Mouse (Mus musculus): ENCODE measurements around the gene Prdm4.

Prdm4 gene

DNA sequence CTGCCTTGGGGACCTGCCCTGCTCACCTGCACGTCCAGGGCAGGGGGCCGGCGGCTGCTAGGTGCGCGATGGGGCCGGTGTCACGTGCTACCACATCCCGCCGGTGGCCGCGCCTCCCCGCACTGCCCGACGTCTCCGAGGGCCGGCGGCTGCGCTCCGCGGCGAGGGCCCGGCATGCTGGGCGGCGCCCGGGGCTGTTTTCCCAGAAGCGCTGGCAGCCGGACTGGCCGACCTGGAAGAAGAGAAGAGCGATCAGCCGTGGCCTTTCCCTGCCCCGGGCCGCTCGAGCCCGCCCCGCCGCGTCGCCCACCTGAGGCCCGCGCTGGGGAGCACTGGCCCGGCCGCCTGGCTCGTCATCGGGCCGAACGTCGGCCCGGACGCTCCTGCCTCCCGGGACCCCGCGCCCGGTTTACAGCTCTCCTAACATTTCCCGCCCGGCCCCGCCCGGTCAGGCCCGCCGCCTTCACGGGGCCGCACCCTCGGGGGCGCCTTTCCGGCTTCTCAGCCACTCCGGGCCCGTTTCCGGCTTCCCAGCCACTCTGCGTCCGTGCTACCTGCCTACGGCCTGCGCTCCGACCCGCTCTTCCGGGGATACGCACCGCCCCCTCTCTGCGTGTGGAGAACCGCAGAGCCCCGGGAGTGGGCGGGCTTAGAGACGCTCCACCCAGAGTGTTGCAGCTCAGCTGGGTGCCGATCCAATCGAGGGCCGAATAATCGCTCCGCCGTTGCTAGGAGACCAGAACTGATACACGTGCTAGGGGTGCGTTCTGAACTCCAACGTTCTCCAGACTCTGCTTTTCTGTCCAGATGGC lies at the start of gene Prdm4:
Prdm4 (minus strand) TSS at position 645 of the 812 bp plus-strand sequence.
- peak; percentile 97 for DNase-seq

DNA sequence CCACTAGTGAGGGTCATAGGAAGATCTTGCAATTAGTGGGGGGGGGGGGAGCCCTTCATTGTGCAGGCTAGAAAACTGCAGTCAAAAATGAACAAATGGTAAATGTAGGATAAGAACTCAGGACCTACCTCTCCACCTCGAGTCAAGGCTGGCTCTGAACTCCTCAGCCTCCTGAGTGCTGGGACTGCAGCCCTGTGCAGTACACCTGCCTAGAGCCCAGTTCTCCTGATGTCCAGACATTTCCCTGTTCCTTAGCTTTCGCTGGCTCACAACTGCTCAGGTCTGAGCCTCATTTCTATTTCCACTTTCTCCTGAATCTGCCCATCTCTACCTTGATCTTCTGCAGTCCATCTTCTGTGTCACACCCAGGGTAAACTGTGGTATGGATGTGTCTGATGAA lies 49.5 kb upstream of the Prdm4 start:
- DNase-seq: no peak

DNA sequence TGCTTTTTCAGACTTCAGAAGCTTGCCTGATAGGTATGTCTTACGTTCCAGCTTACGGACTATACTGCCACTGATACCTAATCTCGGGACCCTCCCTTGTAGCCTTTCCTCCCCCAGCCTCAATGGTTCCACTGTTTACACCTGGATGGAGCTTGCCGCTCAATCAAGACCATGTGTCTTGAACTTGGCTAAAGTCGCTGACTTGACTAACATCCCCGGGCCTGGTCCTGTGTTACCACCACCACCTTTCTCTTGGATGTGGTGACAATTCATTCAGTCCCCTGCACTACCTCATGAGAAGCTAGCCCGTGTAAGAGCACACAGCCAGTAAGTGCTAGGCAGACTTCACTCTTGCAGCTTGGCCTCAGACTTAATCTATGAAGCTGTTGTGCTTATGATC lies 47.4 kb upstream of the Prdm4 start:
- DNase-seq: no peak

DNA sequence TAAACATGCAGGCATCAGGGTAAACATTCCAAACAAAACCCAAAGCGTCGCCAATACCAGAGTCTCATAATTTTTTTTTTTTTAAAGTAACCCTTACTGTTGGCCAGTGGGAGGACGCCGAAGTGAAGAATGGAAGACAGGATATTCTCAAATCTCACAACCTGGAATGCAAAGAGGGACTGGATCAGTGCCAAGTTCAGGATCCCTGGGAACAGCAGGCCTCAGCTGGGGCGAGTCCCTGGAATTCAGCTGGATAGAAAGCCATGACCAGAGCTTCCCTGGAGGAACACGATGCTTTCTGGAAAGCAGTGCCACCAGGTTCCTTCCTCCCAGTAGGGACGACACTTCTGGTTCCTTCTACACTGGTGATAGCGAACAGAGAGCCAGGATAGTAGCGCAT lies 46.0 kb upstream of the Prdm4 start:
- no peak for DNase-seq

DNA sequence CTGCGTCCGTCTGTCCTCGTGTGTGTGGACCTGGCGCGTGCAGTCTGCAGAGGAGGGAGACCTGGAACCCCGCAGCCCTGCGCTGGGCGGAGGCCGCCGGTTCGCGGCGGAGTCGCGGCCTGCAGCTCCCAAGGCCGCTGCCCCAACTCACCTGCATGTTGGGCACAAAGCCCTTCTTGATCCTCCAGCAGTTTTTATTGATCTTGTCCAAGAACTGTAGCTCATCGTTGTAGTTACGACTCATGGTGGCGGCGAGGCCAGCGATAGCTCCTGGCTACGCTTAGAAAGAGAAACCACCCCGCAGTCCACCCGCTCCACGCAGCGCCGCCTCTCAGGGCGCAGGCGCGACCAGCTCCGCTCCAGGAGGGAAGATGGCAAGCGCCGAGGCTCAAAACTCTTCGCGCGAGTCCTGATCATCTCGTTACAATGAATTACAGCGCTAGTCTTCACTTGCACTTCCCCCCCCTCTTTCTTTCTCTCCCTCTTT lies 40.6 kb upstream of the Prdm4 start, which contains the start of gene Rtcb:
Rtcb (minus strand) TSS at position 360 of the 487 bp plus-strand sequence.
- peak; percentile 93 for DNase-seq

DNA sequence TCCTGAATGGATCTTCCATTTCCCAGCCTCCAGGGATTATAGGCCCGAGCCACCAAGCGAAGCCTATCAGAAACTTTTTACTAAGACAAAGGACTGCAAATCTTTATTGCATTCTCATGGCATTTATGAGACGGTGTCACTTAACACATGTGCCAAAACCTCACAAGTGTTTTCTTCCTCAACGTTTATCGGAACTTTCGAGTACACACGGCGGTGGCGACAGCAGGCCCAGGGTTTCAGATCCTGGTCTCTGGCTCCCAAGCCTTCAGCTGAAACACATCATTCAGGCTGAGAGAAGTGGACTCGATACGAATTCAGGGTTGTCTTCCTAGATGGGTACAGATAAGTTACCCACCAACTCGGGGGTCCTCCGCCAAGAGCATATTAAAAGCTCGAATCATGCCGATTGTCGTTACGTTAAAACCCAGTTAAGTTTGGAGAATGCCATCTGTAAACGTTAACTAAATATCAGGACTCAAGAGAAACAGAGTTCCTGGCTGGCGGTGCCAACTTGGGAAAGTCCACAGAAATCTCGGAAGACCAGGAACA lies 40.0 kb upstream of the Prdm4 start:
- DNase-seq: peak; percentile 11

DNA sequence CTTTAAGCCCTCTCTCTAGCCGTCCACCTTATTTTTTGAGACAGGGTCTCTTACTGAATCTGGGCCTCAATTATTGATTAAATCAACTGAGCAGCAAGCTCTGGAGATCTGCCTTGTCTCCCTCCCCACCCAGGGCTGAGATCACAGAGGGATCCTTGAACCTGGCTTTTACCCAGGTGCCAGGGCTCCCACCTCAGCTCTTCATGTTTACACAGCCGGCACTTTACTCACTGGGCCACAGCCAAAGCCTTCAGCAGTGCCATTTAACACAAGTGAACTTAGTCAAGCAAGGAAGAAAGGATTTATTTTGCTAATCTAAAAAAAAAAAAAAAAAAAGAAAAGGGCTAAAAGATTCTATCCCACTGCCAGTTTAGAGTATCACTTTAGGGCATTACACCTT lies 37.5 kb upstream of the Prdm4 start:
- DNase-seq: no peak

DNA sequence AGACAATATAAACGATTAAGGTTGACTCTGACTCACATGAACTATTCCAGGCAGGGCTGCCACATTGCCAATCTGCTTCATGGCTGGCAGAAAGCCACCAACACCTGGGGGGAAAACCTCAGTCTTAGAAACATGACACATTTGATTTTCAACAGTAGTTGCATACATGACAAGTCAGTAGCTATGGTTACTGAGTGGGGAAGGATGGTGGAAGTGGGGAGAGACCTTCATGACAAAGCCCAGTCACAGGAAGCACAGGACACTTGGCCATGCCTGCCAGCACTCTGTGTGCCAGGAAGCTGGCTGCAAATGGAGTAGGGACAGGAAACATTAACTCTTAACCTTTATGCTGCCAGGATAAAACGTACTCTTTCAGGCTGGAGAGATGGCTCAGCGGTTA lies 36.5 kb upstream of the Prdm4 start:
- DNase-seq: peak; percentile 14

DNA sequence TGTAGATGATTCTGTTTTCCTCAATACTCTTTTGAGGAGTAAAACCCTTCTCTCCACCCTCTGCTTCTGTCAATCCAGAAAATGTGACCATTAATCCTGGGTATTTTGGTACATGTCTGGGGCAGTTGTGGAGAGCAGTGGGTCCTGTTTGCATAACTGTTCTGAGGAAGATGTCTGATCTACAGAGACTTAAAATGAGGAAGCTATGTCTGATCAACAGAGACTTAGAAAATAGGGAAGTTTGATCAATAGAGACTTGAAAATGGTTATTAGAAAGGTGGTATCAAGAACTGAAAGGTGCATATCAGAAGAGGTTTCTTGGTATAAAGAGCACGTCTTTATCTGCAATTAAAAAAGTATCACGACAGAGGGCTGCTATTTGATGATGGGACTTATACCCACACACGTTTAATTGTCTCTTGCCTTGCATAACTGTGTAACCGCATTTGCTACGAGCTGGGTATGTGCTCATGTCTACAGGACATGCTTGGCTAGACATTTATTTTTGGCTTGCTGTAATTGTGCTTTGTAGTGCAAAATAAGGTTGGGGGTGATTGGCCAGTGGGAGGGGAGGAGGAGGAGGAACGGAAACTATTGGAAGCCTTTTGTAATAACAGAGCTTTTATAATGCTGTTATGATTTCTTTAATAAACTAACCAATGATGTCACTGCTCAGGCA lies 35.0 kb upstream of the Prdm4 start:
- no peak for DNase-seq

DNA sequence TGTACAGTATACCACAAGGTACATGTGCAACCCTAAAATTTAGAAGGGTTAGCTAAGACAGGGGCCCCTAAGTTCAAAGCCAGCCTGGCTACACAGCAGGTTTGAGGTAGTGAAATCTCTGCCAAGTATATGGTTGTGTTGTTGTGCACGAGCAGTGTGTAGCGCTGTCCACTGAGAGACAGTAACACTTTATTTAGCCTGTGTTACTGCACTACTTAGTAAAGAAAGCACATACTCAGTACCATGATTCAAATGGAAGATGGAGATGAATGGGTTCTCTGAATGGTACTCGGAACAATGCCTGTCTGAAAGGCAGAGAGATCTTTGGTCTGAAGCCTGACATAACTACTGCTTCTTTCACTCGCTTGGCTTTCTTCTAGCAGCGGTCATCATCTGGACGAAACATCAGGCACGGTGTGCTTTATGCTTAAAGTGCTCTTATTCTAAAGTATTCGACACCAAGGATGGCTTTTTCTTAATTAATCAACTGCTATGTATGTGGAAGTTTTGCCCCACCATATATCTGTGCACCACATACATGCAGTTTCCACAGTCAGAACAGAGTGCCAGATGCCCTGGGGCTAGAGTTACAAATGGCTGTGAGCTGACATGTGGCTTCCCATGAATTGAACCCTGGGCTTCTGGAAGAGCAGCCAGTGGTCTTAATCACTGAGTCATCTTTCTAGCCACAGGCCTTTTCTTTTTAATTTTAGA lies 31.7 kb upstream of the Prdm4 start:
- DNase-seq: no peak

DNA sequence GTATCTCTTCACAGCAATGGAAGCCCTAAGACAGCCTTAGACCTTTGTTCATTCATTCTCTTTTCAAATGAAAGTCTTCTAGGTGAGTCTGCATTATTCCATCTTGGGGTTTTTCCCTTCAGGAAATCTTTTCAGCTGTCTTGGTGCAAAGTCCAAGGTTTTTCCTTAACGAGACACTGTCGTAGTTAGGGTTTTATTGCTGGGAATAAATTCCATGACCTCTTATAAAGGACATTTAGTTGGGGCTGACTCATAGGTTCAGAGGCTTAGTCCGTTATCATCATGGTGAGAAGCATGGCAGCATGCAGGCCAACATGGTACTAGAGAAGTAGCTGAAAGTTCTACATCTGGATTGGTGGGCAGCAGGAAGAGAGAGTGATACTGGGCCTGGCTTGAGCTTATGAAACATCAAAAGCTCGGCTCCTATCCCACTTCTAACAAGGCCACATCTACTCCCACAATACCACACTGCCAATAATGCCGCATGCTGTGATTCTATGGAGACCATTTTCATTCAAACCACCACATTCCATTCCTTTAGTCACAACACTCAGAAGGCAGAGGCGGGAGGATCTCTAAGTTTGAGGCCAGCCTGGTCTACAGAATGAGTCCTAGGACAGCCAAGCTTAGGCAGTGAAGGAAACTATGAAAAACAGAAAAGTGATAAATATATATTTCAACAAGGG lies 19.5 kb upstream of the Prdm4 start:
- DNase-seq: no peak

DNA sequence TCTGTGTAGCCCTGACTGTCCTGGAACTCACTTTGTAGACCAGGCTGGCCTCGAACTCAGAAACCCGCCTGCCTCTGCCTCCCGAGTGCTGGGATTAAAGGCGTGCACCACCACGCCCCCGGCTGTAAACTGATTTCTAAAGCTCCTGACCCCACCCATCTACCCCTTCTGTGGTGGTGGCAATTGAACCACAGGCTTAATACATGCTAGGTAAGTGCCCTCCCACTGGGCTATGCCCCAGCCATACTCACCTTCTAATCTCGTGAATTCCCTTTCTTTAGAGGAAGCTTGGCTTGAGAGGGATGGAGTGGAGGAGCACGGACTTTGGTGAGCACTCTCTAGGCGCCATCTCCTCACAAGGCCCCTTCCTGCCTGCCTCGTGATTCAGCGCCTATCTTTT lies 13.0 kb upstream of the Prdm4 start:
- no peak for DNase-seq

DNA sequence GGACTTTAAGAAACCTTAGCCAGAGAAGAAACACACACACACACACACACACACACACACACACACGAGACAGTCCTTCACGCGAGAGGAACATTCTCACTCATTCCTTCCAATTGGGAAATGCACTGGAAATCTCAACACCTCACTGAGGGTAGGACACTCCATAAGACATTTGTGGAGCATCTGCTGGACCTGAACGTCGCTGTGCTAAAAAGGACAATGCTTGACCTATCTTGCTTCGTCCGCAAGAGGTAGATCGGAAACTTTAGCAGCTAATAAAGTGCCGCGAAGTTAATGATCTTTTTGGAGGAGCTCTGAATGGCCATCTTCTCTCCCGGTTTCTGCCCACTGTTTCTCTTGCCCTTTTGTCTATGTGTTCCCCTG lies 12.3 kb upstream of the Prdm4 start:
- DNase-seq: no peak

DNA sequence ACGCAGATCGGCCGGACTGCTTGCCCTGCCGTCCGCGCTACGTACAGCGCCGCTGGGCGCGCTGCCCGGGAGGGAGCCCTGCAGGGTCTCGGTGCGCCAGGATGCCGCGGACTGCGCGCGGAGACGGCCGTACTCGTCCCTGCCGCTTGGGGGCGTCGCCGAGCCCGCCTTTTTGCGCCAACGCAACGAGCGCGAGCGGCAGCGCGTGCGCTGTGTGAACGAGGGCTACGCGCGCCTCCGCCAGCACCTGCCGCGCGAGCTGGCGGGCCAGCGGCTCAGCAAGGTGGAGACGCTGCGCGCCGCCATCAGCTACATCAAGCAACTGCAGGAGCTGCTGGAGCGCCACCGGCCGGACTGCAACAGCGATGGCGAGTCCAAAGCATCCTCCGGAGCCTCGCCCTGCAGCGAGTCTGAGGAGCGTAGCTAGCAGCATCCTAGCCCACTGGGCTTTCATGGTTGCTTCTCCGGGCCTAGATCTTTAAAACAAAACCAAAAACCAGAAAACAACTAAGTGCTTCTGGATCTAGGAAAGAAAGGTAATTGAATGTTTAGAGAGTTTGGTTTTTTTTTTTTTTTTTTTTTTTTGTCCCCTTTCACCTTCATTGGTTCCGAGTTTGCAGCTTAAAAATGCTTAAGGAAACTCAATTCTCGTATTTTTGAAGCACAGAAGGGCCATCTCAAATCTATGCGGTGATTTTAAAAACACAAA lies 11.7 kb upstream of the Prdm4 start:
- peak; percentile 90 for DNase-seq

DNA sequence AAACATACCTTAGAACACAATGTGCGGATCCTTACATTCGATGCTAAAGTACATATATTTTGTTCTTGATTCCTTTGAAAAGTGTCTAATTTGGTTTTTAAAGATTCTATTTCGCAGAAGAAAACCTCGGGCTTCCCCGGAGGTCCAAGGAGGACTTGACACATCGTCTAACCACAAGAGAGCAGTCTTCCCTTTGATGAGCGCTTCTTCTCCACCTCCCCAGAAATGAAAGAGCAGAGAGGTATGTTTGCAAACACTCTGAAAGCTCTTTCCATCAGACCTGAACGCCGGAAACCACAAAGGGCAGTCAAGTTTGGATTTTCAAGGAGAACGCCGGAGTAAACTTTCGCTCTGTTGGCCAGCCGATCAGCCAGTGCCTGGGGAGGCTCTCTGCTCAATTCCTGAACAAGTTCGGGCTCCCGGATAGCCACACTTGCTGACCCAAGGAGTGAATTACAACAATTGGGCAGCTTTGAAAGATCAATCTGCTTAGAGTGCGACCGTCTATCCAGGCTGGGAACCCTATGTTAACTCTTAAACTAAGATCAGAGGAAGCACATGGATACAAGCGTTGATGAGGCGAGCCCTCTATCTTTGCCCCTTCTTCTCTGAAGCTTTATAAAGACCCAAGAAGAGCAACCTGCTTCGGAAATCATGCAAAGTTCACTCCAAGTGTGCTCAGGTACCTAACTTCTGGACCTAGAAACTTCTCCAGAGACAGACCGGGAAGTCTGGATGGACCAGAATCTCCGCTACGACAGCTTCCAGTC lies 10.9 kb upstream of the Prdm4 start, which contains the start of gene Ascl4:
Ascl4 (plus strand) TSS at position 6 of the 770 bp plus-strand sequence.
- no peak for DNase-seq

DNA sequence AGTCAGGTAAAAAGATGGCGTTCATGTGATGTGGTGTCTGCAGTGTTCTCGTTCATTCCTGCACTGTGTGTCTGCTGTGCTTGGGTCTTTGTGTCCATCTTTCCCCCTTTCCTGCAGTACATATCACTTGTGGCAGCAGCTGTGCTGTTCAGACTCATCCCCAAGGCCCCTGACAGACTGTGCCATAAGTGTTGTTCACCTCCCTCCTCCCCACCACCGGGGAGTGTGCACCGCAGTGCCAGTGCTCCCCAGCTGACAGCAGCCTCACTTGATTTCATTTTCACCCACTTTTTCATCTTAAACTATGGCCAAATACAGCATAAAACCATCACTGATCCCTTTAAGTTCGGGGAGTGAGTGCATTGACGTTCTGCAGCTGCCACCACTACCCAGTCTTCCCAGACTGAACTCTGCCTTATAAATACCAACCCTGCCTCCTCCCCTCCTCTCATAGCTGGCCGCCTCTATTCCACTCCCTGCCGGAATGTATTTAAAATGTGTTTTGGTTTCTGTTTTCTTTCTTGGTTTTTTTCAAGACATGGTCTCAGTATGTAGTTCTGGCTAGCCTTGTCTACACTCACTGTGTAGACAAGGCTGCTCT lies 37.0 kb downstream of the Prdm4 start:
- DNase-seq: no peak

DNA sequence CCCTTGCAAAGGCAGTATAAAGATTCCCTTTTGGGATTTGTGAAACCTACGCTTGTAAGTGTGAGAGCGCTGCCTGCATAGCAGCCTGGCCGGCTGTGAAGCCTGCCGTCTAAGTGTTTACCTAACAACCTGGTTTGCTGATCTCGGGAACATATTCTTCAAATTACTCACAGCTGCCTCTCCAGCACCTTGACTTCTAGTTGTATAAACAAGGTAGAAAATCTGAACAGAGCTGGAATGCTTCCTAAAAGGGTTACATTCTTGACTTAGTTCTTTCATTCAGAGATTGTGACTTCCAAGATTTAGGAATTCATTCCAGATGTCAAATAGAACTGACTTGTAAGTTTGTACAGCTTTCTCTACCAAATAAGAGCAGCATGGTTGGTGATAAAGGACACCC lies 41.1 kb downstream of the Prdm4 start:
- DNase-seq: no peak

DNA sequence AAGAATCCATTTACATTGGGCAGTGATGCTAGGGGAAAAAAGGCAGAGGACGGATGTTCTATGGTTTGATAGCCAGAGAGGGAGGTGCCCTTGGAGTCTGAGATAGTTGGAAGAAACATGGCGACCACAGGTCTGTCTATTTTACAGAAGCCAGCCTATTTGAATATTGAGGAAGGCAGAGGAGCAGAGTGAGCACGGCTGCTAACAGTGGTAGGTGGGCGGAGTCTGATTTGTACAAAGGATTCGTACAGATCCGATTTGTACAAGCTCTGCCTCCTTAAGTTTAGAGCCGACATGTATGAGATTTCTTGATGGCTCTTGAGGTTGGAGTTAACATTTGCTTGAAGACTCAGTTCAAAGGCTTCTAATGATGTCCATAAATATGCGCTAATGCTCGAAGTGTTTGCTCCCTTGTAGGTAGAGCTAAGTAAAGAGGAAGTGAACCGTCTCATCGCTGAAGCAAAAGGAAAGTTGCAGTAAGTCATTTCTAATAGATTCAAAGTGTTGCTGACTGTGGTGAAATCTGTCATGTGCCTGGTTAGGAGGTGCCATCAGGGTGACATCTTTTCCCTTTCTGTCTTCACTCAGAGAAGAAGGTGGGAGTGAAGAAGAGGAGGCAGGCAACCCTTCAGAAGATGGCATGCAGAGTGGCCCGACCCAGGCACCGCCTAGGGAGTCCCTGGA lies 42.9 kb downstream of the Prdm4 start:
- DNase-seq: no peak

DNA sequence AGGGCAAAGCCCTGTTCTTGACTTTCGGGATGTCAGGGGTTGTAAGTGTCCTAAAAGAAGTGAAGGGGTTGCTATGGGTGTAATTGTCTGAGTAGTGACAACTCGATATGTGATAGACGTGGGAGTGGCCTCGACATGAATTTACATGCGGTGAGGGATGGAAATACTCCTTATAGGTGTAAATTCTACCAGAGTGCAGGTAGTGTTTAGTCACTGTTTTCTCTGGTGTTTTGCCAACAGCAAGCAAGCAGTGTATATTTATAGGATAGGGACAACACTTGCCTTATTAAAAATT lies 44.5 kb downstream of the Prdm4 start:
- no peak for DNase-seq
